Mouse (Mus musculus) brain, adult 2 months (tissue): Measurements from ENCODE around the gene Srsf3.

ENCODE experiments used
- DNase-seq: peaks from one replicate; pipeline ENCODE4 v3.0.0; 2011; ENCODE audit warnings: low read depth, low spot score

The Srsf3 gene

DNA sequence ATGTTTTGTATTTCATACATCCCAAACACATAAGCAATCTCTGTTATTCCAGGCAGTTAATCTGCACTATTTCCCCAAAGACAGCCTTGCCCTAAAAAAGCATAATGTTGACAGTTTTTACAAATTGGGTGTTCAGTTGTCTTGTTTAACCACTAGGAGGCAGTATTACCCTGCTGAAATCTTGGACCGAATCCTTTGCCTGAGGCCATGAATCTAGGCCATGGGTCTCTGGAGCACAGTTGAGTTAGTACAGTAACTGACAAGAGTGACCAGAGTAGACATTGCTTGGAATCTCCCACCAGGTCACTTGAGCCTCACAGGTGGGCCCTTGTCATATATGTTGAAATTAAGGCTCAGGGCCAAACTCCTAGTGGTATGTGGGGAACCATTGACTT is 12.5 kb downstream of the Srsf3 start:
- DNase-seq: peak; percentile 58

DNA sequence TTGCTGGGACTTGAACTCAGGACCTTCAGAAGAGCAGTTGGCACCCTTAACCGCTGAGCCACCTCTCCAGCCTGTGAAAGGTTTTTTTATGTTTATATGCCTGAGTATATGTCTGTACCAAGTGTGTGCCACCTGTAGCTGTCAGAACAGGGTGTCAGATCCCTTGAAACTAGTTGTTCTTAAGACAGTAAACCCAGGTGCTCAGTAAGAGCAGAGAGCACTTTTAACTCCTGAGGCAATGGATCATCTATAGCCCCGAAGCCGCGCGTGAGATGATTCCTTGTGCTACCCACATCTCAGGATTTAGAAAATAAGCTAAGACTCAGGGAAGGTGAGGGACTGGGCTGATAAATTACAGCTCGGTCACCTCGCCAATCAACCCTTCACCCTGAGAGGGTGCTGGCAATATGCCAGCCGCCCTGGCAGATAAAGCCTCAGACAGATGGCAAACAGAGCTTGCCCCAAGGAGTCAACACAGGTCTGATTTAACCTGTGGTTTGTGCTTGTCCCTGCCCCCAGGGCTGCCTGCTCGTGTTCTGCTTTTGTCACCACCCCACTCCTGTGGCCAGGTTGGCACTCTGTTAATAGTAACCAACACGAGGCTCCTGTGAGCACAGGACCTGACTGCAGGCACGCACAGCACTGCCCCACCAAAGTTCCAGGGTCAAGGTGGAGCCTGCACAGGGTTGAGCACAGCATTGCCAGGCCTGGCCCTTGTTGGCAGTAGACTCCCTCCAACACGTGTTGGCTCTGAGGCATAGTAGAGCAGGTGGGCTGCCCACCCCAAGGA is 13.5 kb downstream of the Srsf3 start:
- peak; percentile 87 for DNase-seq

DNA sequence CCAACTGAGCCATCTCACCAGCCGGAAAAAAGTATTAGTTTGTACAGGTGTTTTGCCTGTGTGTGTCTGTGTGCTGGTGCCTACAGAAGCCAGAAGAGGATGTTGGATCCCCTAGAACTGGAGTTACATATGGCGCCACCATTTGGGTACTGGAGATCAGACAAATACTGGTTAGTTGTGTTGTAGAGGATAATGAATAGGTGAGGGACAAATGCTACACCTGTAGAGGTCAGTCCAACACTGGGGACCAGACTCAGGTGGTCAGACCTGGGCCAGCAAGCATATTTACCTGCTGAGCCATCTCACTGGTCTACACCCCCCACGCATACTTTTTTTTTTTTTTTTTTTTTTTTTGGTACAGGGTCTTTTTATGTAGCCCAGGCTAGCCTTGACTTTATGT is 14.4 kb downstream of the Srsf3 start:
- no peak for DNase-seq

DNA sequence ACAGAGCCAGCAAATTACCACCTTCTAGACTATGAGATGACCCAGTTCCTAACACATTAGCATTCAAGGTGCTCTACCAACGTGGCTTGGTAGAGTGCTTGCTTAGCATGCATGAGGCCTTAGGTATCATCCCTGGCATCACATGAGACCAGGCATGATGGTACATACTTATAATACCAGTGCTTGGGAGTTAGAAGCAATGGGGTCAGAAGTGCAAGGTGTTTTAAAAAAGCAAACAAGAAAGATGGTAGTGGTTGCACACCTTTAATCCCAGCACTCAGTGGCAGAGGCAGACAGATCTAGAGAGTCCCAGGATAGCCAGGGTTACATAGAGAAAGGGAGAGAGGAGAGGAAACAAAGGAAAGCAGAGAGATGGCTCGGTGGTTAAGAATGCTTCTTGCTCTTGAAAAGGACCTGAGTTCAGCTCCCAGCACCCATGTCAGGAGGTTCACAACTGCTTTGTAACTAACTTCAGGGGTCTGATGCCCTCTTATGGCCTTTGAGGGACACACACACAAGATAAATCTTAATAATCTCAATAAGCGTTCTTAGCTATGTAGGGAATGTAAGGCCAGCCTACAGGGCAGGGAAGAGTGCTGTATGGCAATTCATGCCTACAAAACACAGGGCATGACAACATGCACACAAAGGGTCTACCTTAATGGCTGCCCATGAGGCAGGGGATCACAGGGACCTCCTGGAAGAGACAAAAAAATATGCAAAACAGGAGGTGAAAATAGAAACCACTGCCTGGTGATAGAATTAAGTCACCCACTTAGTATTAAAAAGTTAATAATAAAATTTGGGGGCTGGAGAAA is 15.5 kb downstream of the Srsf3 start:
- DNase-seq: no peak

DNA sequence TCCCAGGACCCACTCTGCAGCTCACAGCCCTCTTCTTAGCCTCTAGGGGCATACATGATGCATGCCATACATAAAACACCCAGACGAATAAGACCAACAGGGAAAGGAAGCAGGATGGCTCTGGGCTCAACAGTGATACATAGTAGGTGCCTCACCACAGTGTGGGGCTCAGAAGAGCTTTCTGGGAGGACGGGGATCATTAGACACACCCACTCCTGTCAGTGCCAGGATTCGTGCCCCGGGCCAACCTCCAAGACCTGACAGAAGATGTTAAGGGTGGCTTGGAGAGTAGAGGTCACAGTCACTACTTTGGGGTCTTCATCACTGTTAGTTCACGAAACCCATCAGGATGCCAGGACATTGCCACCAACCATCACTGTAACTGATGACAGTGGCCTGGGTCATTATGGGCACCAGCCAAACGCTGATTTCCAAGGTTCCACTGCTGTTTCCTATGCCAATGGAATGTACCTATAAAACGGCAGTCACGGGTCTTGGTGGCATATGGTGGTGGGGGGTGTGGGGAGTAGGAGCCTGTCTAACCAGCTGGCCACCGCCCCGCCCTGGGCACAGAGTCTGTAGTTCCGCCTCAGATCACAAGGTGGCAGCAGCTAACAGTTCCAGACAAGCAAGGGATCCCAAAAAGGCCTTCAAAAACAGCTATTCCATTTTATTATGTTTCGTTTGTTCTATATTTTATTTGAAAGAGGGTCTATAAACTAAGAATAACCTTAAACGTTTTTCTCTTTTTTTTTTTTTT is 16.5 kb downstream of the Srsf3 start:
- peak; percentile 92 for DNase-seq

DNA sequence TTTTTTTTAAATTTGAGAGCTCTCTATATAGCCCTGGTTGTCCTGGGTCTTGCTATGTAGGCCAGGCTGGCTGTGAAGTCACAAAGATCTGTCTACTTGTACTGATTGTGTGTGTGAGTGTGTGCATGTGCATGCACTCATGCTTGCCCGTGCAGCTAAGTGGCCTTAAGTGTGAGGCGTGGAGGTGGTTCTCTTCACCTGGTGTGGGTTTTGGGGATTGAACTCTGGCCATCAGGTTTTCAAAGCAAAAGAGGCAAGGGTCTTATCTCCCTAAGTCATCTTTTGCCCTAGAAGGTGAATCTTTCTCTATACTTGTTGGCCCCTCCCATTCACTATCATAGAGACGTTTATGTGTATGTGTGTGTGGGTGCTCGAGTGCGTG is 17.1 kb downstream of the Srsf3 start:
- DNase-seq: no peak

DNA sequence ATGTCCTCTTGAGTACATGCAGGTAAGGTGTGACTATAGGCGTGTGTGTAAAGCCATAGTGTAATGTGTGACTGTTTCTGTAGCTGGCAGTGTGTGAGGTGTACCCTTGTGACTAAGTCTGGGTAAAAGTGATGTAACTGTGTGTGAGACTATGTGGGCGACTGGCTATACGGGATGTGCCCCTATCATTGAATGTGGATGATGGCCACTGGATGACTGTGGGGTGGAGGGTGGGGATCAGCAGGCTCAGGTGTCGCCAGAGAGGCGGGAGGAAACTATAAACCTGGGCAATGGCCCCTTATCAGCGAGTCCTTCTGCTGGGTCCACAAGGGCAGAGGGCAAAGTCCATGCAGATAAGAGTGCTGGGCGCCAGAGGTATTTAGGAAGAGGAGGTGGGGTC is 17.5 kb downstream of the Srsf3 start:
- DNase-seq: no peak

DNA sequence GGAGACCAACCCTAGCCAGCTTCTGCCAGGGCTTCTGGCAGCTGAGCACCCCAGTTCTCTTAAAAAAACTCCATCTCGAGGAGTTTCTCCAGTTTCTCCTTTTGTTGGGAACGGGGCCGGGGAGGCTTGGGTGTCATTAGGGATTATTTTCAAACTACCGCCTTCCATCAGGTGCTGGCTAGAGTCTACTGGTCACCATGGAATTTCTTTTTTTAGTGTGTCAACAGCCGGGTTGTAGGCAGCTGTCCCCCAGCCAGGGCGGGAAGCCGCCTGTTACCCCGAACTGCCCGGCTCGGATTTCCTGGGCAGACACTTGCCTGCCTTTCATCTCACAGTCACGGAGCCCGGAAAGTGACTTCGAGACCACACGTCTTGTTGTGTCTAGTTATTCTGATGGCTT is 18.4 kb downstream of the Srsf3 start:
- no peak for DNase-seq

DNA sequence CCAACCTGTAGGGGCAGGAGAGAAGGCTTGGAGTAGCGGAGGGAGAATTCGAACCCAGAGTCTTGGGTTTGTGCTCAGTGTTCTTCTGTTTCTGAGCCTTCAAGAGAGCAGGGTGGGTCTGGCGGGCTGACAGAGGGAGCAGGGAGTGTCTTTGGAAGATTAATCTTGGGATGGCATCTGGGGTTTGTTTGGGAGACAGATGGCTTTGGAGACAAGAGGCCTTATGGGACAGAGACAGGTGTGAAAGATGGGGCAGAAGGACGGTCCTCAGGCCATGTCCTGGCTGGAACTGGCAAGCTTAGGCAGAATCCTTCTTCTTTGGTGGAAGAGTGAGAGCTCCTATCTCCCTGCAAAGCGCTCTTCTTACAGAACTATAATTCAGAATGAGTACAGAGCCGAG is 20.6 kb downstream of the Srsf3 start:
- DNase-seq: no peak

DNA sequence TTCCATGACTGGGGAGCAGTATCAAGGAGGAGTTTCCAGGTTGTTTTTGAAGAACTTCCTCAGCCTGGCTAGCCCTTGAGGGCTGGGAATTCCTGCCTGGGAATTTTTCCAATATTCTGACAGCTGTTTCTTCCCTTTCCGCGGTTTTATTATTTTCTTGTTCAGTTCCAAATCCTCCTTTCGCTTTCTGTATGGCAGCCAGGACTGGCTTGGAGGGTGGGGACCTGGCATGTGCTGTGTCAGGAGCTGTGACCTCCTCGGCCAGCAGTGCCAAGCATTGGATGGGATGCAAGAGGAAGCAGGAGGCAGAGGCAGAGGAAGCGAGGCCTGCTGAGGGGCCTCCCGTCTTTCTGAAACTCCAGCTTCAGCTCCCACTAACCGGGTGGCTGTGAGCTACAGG is 21.4 kb downstream of the Srsf3 start:
- DNase-seq: no peak

DNA sequence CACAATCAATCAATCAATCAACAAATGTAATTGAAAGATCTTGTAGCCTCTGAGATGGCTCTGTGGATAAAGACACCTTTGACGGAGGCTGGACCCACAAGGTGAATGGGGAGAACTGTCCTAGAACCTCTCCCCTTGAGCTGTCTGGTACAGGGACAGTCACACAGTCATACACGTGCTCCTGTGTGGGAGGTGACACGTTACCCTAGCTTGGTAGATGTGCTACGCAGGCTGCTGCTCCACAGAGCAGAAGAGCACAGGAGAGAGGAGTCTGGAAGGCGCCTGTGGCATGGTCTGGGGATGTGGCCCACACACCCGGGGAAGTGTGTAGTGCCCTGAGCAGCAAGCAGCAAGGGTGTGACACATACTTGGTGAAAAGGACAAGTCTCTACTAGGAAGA is 22.0 kb downstream of the Srsf3 start:
- peak; percentile 68 for DNase-seq

DNA sequence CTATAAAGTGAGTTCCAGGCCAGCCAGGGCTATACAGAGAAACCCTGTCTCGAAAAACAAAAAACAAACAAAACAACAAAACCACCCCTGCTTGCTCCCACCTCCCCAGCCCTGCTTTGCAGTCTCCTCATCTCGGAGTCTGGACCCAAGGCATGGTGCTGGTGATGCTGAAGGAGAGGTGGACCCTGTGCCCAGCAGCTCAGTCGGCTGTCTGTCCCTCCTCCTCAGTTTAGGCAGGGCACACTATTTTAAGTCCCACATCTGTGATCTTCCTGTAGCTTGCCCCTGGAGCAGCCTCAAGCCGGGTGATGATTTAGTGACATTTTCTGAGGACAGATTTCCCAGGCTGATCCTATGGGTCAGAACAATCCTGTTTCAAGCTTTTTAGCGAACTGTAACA is 23.2 kb downstream of the Srsf3 start:
- no peak for DNase-seq

DNA sequence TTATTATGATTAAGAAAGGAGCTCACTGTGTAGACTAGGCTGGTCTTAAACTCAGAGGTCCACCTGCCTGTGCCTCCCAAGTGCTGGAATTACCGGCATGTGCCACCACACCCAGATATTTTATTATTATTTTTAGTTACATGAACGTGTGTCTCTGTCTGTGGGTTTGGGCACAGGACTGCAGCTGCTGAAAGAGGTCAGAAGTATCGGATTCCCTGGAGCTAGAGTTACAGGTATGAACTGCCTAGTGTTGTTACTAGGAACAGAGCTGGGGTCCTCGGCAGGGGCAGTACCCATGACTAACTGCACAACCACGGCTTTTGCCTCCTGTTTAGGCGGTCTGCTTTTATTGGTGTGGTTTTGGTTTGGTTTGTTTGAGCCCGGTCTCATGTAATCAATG is 23.8 kb downstream of the Srsf3 start:
- DNase-seq: no peak

DNA sequence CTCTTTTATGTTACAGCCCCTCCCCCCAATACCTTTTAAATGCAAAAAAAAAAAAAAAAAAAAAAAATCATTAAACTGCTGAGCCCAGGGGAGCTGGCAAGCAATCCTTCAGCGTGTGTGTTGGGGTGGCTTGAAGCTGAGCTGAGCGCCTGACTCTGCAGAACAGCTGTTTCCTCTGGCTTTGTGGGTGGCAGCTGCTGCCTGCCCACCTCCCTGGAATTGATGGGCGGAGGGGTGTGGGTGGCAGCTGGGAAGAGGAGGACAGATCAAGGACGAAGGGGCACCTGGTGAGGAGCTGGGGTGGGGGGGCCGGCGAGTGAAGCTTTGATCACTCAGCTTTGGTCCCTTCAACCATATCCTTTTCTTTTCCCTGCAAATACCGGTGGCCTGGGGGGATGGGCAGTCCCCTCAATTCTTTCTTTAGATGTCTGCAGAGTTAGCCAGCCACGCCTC is 24.3 kb downstream of the Srsf3 start:
- DNase-seq: peak; percentile 70

DNA sequence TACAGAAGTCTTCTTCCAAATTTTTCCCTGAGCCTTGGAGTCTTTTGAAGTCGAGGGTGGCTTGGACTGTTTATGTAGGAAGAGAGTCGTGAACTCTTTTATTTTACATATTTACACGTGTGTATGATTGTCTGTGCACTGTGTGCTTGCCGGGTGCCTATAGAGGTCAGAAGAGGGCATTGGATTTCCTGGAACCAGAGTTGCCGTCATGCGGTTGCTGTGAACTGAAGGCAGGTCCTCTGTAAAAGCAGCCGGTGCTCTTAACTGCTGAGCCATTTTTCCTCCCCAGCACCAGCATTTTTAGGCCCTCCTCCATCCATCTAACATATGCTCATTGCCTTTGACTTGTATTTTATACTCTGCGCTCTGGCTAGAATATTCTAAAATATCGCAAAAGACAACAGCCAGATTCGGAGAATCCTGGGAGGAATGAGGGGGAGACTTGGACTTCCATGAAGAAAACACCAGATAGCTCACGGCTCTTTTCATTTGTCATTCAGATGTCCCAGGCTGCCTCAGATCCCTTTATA is 25.0 kb downstream of the Srsf3 start:
- peak; percentile 73 for DNase-seq

DNA sequence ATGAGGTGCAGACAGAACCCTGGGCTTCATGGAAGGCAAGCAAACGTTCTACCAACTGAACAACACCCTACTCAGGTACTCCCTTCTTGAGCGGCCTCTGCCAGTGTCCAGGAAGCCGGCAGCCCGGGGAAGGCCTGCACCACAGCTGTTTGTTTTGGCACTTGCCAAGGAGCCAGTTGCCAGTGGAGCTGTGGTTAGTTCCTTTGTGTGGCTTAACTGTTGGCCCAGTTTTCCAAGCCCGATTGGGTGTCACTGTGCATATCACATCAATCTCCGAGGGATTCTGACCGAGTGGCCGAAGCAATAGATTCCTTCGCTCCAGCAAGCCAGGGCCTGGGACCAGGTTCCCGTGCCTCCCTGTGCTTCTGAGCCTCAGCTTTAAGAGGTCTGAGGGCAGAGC is 25.5 kb downstream of the Srsf3 start:
- DNase-seq: no peak

DNA sequence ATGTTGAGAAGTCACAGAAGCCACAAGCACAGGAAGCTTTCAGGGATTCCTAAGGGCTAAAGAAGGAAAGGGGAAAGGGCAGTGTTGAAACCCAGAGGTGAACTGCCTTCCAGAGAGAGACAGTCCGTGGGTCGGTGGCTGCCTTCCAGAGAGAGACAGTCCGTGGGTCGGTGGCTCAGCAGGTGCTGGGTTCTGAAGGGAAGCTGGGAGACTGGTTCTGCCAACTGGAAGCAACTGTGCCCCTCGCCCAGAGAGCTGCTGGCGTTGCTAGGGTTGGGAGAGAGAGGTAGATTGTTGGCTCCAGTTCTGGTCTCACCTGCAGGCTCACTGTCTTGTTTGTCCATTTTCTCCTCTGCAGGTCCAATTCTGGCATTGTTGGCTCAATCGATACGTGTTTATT is 26.1 kb downstream of the Srsf3 start:
- DNase-seq: no peak

DNA sequence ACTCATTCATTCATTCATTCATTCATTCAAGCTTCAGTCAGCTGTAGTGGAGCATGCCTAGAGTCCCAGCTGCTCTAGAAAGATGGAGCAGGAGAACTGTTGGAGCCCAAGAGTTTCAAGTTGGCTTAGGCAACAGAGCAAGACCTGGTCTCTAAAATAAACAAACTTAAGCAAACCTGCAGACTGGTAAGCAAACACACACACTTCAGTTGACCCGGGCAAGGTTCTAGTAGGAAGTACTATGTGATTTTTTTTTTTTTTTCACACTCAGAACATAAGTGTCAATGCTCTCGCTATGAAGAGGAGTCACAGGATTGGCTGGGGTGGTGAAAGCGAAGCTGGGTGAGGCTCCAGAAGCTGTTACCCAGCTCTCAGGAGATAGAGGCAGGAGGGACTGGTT is 27.2 kb downstream of the Srsf3 start:
- no peak for DNase-seq

DNA sequence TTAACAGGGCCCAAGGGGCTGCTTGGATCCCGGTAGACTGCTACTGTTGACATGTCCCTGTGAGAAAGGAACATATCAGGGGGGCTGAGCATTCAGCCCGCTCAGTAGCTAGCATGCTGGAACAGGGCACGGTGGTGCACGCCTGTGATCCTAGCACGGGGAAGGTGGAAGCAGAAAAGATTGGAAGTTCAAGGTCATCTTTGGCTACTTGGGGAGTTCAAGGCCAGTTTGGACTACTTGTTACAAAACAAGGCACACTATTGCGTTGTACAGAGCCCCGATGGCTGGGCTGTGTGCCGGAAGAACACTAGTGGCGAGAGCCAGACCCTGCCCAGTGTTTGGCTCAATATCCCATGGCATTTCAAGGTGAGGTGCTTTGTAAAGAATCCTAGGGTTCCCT is 28.5 kb downstream of the Srsf3 start:
- DNase-seq: no peak

DNA sequence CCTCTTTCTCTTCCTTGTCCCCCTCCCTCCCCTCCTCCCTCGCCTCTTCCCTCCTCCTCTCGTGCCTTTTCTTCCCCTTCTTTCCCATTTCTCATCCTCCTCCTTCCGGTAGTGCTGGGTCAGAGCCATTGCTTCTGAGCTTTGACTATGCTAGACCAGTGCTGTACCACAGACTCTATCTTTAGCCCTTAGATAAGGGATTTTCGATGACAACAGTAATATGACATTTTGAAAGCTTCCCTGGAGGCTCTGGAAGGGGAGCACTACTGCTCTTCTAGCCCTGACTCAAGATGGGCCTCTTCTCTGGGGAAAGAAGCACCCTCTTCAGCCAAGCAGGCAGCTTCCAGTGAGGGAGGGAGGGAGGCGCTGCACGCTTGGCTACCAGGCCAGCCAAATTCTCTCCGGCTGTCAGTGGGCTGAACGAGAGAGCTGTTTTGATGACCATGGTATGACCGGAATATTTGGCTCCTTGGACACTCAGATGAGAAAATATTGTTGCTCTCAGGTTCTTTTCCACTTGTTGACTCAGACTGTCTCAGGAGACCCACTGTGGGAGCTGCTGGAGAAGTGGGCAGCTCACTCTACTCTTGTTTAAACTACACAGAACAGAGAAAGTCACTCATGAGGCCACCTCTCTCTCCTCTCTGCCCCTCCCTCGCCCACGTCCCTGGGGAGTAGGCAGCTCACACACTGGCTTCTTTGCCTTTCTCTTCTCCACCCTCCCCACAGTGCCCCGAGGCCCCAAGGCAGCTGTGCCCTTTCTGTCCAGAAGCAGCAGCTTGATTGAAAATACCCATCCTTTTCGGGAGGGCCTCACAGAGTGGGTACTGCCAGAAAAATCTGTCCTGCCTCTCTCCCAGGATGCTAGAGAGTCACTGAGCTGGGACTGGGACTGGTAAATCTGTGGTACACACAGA is 29.9 kb downstream of the Srsf3 start:
- DNase-seq: no peak
